Mouse (Mus musculus) midbrain, embryonic 13.5 days (tissue): Measurements from ENCODE around the gene Diexf. TPM values are rescaled to one million over a fixed set of nuclear protein-coding genes. Genes with fewer than 3 reads are reported as not detected.

Experiments
- ATAC-seq: fragments of 200-750 bp; cut with Nextera tagmentation; 2 replicates; pipeline ENCODE4 v1.8.0; 2017; ENCODE audit warnings: mild to moderate bottlenecking, moderate TSS enrichment, moderate library complexity
- H3K27ac ChIP-seq: fragments of 300-500 bp; sonication (generic); 2 replicates; pipeline ENCODE4 v1.5.1; 2015; ENCODE audit warnings: inconsistent platforms, mild to moderate bottlenecking, moderate library complexity
- H3K27me3 ChIP-seq: fragments of 300-500 bp; sonication (generic); 2 replicates; pipeline ENCODE4 v1.6.1; 2015; ENCODE audit warnings: mild to moderate bottlenecking, inconsistent platforms
- H3K36me3 ChIP-seq: fragments of 300-500 bp; sonication (generic); 2 replicates; pipeline ENCODE4 v1.6.1; 2015; ENCODE audit warnings: mild to moderate bottlenecking, inconsistent platforms
- H3K4me1 ChIP-seq: fragments of 300-500 bp; sonication (generic); replicated peaks from 2 replicates; pipeline ENCODE4 v1.6.1; 2015; ENCODE audit warnings: inconsistent platforms
- H3K4me2 ChIP-seq: fragments of 300-500 bp; sonication (generic); replicated peaks from 2 replicates; pipeline ENCODE4 v1.6.1; 2015; ENCODE audit warnings: moderate library complexity, mild to moderate bottlenecking, inconsistent platforms
- H3K4me3 ChIP-seq: fragments of 300-500 bp; sonication (generic); replicated peaks from 2 replicates; pipeline ENCODE4 v1.5.1; 2015; ENCODE audit warnings: mild to moderate bottlenecking, inconsistent platforms
- H3K9ac ChIP-seq: fragments of 300-500 bp; sonication (generic); replicated peaks from 2 replicates; pipeline ENCODE4 v1.6.1; 2015; ENCODE audit warnings: mild to moderate bottlenecking, inconsistent platforms
- H3K9me3 ChIP-seq: fragments of 300-500 bp; sonication (generic); 2 replicates; pipeline ENCODE4 v1.6.1; 2016; ENCODE audit warnings: mild to moderate bottlenecking, inconsistent platforms
- WGBS: fragments of 180-500 bp; shearing (Covaris S2); methylation state at CpG from one replicate; pipeline ENCODE4 v1.1.7; 2015; 5-methylcytosine and 5-hydroxymethylcytosine counted together
- polyA plus RNA-seq: library from polyadenylated mRNA; unstranded; fragments of >200 nt; fragmentation: Nextera tagmentation; extraction: Ambion mirVana; gene quantifications from 2 replicates; pipeline ENCODE4 v1.2.1, GENCODE M21; 2015

Diexf gene
- polyA plus RNA-seq, 1 experiment from 2014 or later, result 10.2 TPM

- no peak overlapping the region for H3K27ac ChIP-seq
- H3K36me3 ChIP-seq, result no peaks in the 10 kb centered on the region
- no peak for ATAC-seq
- H3K9ac ChIP-seq, result no peak overlapping the region
- WGBS, result 84% methylated on average over 1 of the region's 1 CpGs
- no peaks in the 10 kb centered on the region for H3K27me3 ChIP-seq
- peaks cover 6% of the 10 kb centered on the region for H3K4me1 ChIP-seq
- H3K9me3 ChIP-seq, result no peaks in the 10 kb centered on the region
- no peak overlapping the region for H3K4me3 ChIP-seq
- H3K4me2 ChIP-seq, result no peak overlapping the region
Measured at GRCm38 (mm10) chr1:193133726-193134125, 3.7 kb upstream of the Diexf start.

- Histone ChIP-seq H3K4me2 (no peak overlapping the region), H3K9ac (no peak overlapping the region), H3K4me3 (no peak overlapping the region), H3K27ac (no peak overlapping the region), H3K4me1 (peaks cover 15% of the 10 kb centered on the region), H3K27me3 (no peaks in the 10 kb centered on the region), H3K9me3 (no peaks in the 10 kb centered on the region), H3K36me3 (peaks cover 8% of the 10 kb centered on the region)
- no peak for ATAC-seq
Measured at GRCm38 (mm10) chr1:193132385-193132784, 2.3 kb upstream of the Diexf start.

GRCm38 (mm10) chr1:193131311-193131948 lies 1.4 kb upstream of the Diexf start:
- no peak overlapping the region for H3K9ac ChIP-seq

GRCm38 (mm10) chr1:193130839-193131238 lies 767 bp upstream of the Diexf start:
- WGBS, result 87% methylated on average over 8 of the region's 8 CpGs
- Histone ChIP-seq H3K4me1 (peaks cover 15% of the 10 kb centered on the region), H3K36me3 (peaks cover 18% of the 10 kb centered on the region), H3K27me3 (no peaks in the 10 kb centered on the region), H3K4me2 (peak overlapping the region; percentile 57), H3K9ac (peak overlapping the region; percentile 64; the same call in 1 of the 2 replicates), H3K4me3 (peak overlapping the region; percentile 99), H3K9me3 (no peaks in the 10 kb centered on the region), H3K27ac (peak overlapping the region; percentile 78)
- peak; percentile 35; the same call in 1 of the 2 replicates for ATAC-seq

More at GRCm38 (mm10) chr1:193131311-193131948, 1.4 kb upstream of the Diexf start:
- no peak overlapping the region for H3K27ac ChIP-seq
- WGBS, result 93% methylated on average over 6 of the region's 6 CpGs
- no peaks in the 10 kb centered on the region for H3K27me3 ChIP-seq
- no peak for ATAC-seq
- no peak overlapping the region for H3K4me3 ChIP-seq
- H3K9me3 ChIP-seq, result no peaks in the 10 kb centered on the region
- no peak overlapping the region for H3K4me2 ChIP-seq
- peaks cover 15% of the 10 kb centered on the region for H3K4me1 ChIP-seq
- H3K36me3 ChIP-seq, result peaks cover 16% of the 10 kb centered on the region

GRCm38 (mm10) chr1:193130456-193130825 lies 369 bp upstream of the Diexf start:
- H3K4me2 ChIP-seq, result peak overlapping the region; percentile 57
- H3K4me3 ChIP-seq, result peak overlapping the region; percentile 99
- peak; percentile 74 for ATAC-seq
- H3K27ac ChIP-seq, result peak overlapping the region; percentile 78
- WGBS, result 27% methylated on average over 11 of the region's 11 CpGs
- H3K36me3 ChIP-seq, result peaks cover 18% of the 10 kb centered on the region
- H3K4me1 ChIP-seq, result peaks cover 15% of the 10 kb centered on the region
- H3K27me3 ChIP-seq, result no peaks in the 10 kb centered on the region
- H3K9ac ChIP-seq, result peak overlapping the region; percentile 64
- no peaks in the 10 kb centered on the region for H3K9me3 ChIP-seq

GRCm38 (mm10) chr1:193129321-193129720 lies 751 bp downstream of the Diexf start:
- Histone ChIP-seq H3K4me1 (peaks cover 15% of the 10 kb centered on the region), H3K36me3 (peaks cover 25% of the 10 kb centered on the region), H3K4me3 (peak overlapping the region; percentile 99), H3K9ac (peak overlapping the region; percentile 88), H3K9me3 (no peaks in the 10 kb centered on the region), H3K27ac (no peak overlapping the region), H3K4me2 (peak overlapping the region; percentile 66), H3K27me3 (no peaks in the 10 kb centered on the region)
- WGBS, result 30% methylated on average over 5 of the region's 5 CpGs
- ATAC-seq, result no peak

GRCm38 (mm10) chr1:193128055-193128454 lies 2.0 kb downstream of the Diexf start:
- WGBS, result 90% methylated on average over 6 of the region's 6 CpGs
- Histone ChIP-seq H3K9me3 (no peaks in the 10 kb centered on the region), H3K27me3 (no peaks in the 10 kb centered on the region), H3K4me1 (peaks cover 15% of the 10 kb centered on the region), H3K9ac (no peak overlapping the region), H3K4me2 (no peak overlapping the region), H3K27ac (no peak overlapping the region), H3K36me3 (peaks cover 38% of the 10 kb centered on the region), H3K4me3 (no peak overlapping the region)
- ATAC-seq, result no peak

GRCm38 (mm10) chr1:193125835-193126234 lies 4.2 kb downstream of the Diexf start:
- Histone ChIP-seq H3K27me3 (no peaks in the 10 kb centered on the region), H3K4me3 (no peak overlapping the region), H3K9ac (no peak overlapping the region), H3K4me1 (peaks cover 15% of the 10 kb centered on the region), H3K4me2 (no peak overlapping the region), H3K9me3 (no peaks in the 10 kb centered on the region), H3K36me3 (peaks cover 60% of the 10 kb centered on the region), H3K27ac (no peak overlapping the region)
- WGBS, result 84% methylated on average over 4 of the region's 4 CpGs
- ATAC-seq, result no peak

GRCm38 (mm10) chr1:193123290-193123689 lies 6.8 kb downstream of the Diexf start:
- Histone ChIP-seq H3K27me3 (no peaks in the 10 kb centered on the region), H3K9me3 (no peaks in the 10 kb centered on the region), H3K4me2 (no peak overlapping the region), H3K27ac (no peak overlapping the region), H3K4me1 (peaks cover 6% of the 10 kb centered on the region), H3K36me3 (peaks cover 84% of the 10 kb centered on the region), H3K9ac (no peak overlapping the region), H3K4me3 (no peak overlapping the region)
- ATAC-seq, result no peak
- 94% methylated on average over 6 of the region's 6 CpGs for WGBS

- Histone ChIP-seq H3K36me3 (peaks cover 85% of the 10 kb centered on the region), H3K27ac (no peak overlapping the region), H3K4me2 (no peak overlapping the region), H3K4me1 (peaks cover 2% of the 10 kb centered on the region; the same call in 1 of the 2 replicates), H3K27me3 (no peaks in the 10 kb centered on the region), H3K9ac (no peak overlapping the region), H3K4me3 (no peak overlapping the region), H3K9me3 (no peaks in the 10 kb centered on the region)
- WGBS, result 94% methylated on average over 7 of the region's 7 CpGs
- ATAC-seq, result no peak
Measured at GRCm38 (mm10) chr1:193122793-193123192, 7.3 kb downstream of the Diexf start.

GRCm38 (mm10) chr1:193112093-193112492 lies 18.0 kb downstream of the Diexf start:
- Histone ChIP-seq H3K4me1 (no peaks in the 10 kb centered on the region), H3K4me2 (no peak overlapping the region), H3K9ac (no peak overlapping the region), H3K36me3 (peaks cover 99% of the 10 kb centered on the region), H3K27ac (no peak overlapping the region), H3K9me3 (no peaks in the 10 kb centered on the region), H3K27me3 (no peaks in the 10 kb centered on the region), H3K4me3 (no peak overlapping the region)
- no peak for ATAC-seq
- 92% methylated on average over 9 of the region's 9 CpGs for WGBS

- WGBS, result 88% methylated on average over 3 of the region's 3 CpGs
- H3K27me3 ChIP-seq, result no peaks in the 10 kb centered on the region
- peaks cover 50% of the 10 kb centered on the region for H3K36me3 ChIP-seq
Measured at GRCm38 (mm10) chr1:193102996-193103395, 27.1 kb downstream of the Diexf start.

GRCm38 (mm10) chr1:193102556-193102955 lies 27.5 kb downstream of the Diexf start:
- H3K27me3 ChIP-seq, result no peaks in the 10 kb centered on the region
- no peak for ATAC-seq
- no peaks in the 10 kb centered on the region for H3K4me1 ChIP-seq
- H3K36me3 ChIP-seq, result peaks cover 47% of the 10 kb centered on the region
- H3K4me3 ChIP-seq, result no peak overlapping the region
- H3K9me3 ChIP-seq, result no peaks in the 10 kb centered on the region
- no peak overlapping the region for H3K4me2 ChIP-seq
- WGBS, result 91% methylated on average over 5 of the region's 5 CpGs
- no peak overlapping the region for H3K9ac ChIP-seq
- no peak overlapping the region for H3K27ac ChIP-seq

More at GRCm38 (mm10) chr1:193102996-193103395, 27.1 kb downstream of the Diexf start:
- no peak overlapping the region for H3K27ac ChIP-seq
- H3K9ac ChIP-seq, result no peak overlapping the region
- no peak for ATAC-seq
- H3K9me3 ChIP-seq, result no peaks in the 10 kb centered on the region
- H3K4me1 ChIP-seq, result no peaks in the 10 kb centered on the region
- H3K4me2 ChIP-seq, result no peak overlapping the region
- no peak overlapping the region for H3K4me3 ChIP-seq
